Mouse (Mus musculus) kidney, adult 9 months (tissue): ENCODE results near the gene Cd83.

ENCODE experiments used
- DNase-seq: peaks from one replicate; pipeline ENCODE4 v3.0.0; 2022

The Cd83 gene

DNA sequence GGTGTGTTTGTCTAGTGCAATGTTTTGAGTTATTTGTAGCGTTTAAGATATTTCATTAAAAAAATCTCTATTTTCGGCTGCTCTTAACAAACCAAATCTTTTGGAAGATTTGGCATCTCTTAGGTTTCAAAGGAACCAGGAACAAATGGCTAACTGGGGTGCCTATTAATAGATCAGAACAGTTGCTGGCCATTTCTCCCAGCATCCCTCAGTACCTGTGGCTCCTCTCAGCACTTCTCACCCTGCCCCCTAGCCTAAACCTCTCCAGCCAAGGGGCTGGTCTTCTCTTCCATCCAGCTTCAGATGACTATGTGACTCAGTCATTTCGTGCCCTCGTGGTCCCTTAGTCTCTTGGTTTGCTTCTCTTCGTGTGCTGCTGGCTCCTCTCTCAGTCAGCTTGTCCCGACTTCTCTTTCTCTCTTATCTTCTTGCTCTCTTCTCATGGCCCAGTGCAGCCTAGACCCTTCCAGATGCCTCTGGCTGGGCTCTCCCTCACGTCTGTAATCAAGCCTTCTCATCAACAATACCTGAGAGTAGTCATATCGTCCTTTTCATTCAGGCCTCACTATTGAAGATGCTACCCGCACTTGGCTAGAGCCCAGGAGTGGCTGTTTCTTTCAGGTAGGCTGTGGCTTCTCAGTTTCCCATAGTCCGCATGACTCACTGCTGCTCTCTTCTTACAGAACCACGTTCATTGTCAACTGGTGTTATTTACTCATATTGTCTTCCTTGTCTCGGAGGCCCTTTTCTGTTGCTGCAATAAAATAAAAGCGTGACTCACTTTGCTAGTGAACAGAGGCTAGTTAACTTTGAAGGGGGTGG lies 9.8 kb upstream of the Cd83 start:
- no peak for DNase-seq

DNA sequence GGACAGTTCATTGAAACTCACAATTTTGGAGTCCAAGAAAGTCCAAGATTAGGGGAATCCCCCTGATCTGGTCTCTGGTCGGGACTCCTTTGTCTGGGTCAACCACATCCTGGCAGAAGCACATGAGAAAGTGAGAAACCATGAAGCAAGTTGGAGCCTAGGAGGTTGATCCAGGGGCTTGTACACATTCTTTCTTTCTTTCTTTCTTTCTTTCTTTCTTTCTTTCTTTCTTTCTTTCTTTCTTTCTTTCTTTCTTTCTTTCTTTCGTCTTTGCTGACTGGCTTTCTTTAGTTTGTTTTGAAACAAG lies 9.2 kb upstream of the Cd83 start:
- DNase-seq: no peak

DNA sequence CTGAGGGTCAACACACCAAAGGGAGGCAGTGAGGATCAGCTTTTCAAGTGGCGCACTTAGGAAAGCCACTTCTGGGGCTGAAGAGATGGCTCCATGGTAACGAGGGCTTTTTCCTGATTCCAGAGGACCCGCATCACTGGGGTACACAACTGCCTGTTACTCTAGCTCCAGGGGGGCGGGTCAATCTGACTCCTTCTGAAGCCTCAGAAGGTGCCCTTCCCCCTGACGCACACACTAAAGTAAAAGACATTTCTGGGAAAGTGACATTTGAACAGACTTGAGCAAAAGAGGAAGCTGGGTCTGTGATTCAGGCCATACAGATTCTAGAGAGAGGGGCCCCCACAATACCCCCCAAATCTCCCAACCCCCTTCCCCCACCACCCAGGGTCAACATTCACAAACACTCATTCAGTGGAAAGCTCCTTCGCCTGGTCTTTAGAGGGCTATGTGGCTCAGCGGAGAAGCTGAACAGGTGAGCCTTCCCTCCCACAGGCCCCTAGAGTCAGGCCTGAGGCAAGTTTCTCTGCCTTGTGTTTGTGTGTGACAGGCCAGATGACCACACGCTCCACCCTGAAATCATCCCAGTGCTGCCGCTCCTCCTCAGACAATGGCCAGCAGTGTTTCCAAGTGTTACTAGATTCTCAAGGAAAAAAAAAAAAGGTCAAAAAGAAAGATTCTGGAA lies 7.1 kb upstream of the Cd83 start:
- DNase-seq: no peak

DNA sequence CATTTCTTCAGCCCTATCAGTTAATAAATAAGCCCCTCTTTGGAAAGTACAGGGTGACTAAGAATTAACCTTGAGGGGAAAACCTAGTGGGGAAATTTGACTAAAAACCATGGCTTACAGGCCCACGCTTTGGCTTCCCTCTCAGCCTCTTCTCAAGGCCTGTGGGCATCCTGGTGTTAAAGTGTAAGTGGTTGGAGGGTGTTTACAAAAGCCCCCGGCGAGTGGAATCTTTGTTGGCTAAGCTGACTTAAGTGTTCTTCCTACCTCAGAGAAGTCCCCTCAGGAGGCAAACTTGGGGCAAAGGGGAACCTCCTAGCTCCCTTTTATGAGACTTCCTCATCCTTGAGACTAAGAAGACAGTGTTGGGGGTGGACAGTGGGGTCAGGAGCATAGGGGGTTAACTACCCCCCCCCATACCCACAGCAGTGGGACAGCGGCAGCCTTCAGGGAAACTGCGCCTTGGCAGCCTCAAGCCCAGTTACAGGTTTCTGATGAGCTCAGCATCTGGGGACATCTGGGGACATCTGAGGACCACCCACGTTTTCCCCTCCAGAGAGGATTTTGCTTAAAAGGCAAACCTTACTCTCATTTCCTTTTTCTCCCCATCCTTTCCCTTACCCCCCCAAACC lies 6.4 kb upstream of the Cd83 start:
- no peak for DNase-seq

DNA sequence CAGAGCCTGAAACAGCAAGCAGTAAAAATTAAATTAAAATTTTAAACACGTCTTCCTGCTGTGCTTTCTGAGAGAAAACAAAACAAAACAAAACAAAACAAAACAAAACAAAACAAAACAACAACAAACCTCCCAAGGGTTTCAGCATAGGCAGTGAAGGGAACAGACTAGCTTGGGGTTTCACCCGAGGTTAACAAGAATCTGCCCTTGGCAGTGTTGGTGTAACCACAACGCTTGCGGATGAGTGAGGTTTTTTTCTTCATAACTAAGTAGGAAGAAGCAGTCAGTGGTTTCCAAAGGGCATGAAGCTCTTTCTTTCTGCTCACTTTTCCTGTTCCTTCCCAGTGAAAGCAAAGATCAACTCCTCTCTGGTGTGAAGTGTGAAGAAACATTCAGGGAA lies 5.6 kb upstream of the Cd83 start:
- no peak for DNase-seq

DNA sequence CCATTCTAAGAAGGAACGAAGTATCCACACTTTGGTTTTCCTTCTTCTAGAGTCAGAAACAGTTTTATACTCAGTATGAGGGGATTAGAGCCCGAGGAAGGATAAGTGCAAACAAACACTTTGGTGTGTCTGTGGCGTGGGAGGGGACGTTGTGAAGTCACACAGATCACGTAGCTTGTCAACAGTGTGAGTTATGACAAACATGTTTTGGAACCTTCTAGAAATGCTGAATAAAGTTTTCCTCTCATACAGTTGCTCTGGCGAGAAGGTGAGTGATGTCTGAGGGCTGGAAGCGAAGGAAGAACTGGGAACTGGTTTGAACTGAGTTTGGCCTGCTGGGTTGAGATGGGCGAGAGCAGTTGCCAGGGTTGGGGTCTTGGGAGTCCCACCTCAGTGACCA lies 4.5 kb upstream of the Cd83 start:
- DNase-seq: no peak

DNA sequence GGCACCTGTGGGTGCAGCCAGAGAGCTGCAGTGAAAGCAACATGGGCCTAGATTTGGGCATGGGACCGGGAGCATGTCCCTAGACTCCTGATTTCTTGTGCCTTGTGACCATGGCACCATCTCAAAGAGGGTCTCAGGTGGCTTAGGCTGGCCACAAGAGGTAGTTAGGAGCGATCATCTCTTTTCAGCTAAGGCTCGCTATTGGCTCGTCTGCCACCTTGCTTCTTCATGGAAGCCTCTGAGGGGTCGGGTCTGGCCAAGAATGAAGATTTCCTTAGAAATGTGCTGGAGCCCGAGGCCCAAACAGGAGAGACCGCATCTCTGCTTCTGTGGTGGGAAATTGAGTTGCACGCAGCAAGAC lies 1.1 kb downstream of the Cd83 start:
- DNase-seq: no peak

DNA sequence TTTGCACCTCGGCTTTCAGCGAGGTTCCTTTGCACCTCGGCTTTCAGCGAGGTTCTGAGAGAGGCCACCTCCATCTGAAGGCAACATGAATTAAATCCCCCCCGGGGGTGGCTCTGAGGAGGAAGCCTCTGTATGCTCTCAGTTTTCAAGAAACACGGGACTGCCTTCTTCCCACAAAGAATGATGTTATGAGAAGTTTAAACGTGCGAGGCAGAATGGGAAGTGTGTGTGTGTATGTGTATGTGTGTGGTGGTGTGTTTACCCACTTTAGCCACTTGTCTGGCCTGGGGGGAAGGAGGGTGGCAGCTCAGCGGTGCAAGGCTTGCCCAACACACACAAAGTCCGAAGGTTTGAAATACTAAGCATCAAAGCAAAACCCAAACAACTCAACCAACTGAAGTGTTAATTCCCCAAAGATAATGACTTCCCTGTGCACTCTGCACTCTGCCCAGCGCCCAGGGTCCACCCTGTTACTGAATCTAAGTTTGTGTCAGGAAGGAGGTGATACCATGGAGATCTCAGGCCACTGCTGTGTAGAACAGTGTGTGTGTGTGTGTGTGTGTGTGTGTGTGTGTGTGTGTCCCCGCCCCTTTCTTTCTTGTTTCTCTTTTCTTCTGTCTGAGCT lies 1.7 kb downstream of the Cd83 start:
- peak; percentile 68 for DNase-seq

DNA sequence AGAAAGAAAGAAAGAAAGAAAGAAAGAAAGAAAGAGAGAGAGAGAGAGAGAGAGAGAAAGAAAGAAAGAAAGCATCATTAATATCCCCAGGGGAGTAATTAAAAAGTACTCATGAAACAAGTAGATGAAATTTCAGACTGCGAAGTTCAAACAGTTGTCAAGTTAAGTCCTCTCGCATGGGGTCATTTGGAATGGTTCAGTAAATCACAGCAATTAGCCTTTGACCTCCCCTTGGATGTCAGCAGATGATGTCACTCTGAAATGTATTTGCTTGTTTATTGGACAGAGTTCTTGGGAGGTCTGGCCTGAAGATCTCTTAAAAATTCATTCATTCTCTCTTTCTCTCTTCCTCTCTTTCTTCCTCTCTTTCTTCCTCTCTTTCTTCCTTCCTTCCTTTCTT lies 2.7 kb downstream of the Cd83 start:
- peak; percentile 77 for DNase-seq

DNA sequence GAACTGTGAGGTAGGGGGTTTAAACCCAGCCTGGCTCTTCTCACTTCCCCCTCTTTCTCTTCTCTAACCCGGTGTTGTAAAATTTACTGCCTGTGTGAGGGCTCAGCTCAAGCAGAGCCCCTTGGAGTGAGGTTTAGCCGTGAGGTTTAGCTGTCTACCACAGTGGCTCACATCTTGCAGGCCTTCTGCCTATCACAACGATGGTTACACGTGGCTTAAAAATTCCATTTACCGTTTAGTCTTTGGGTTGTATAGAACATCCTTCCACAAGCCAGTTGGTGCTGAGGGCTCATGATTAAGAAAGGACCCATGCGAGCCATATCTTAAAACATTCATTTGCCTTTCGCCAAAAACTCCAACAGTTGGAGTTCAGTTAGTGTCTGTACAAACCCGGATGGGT lies 3.5 kb downstream of the Cd83 start:
- DNase-seq: no peak

DNA sequence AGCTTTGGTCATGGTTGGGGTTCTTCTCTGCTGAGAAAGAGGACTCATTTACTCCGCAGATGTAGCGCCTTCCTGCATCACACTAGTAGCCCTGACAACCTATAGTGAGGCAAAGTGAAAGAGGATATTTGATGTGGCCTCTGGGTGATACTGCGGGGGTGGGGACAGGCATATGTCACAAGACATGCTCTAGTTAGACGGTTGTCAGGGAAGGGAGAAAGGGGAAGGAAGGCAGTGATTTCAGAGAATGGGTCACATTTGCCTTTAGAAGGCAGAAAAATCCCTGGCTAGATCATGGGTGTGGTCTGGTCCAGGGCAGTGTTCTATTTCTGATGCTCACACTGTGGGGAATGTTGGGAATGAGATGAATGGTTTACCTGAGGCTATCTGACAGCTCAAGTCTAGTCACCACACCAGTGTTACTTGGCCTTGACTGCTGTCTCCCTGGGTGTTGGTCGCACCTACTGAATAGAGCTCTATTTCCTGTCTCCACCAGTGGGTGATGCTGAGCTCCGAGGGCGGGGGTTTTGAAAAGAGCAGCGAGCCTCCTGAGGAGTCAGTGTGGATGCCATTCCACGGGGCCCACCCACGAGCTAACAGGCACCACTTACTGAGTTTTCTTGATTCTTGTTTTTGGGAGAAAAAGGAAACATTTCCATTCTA lies 4.5 kb downstream of the Cd83 start:
- no peak for DNase-seq

DNA sequence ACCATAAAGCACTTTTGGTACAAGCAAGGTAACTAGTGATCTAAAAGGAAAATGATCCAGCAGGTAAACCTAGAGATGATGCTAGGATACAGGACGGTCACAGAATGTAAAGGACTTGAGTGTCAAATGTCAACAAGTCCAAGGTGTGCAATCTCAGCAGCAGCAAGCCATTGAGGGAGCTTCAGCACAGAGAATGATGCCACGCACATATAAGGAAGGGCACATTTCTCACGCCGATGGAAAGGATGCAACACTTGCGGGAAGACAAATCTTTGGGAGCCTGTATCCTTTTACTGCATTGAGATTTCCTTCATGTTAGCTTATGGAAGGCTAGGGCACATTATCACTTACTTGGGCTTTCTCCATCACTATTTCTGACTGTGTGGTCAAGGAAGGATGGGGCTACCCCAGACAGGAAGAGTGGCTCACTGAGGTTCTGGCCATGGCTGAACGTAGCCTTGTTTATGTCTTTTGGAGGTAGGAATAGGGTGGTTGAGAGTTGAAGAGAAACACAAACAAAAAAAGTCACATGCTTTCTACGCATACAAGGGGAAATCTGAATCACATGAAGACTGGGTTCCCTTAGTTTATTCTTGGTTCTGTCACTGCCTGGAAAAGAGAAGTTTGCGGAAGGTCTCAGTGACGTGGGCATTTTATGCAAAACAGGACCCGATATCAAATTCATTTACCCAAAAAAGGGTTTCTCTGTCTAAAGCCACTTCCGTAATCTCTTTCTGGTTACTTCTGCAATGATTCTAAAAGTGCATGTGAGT lies 5.8 kb downstream of the Cd83 start:
- DNase-seq: no peak

DNA sequence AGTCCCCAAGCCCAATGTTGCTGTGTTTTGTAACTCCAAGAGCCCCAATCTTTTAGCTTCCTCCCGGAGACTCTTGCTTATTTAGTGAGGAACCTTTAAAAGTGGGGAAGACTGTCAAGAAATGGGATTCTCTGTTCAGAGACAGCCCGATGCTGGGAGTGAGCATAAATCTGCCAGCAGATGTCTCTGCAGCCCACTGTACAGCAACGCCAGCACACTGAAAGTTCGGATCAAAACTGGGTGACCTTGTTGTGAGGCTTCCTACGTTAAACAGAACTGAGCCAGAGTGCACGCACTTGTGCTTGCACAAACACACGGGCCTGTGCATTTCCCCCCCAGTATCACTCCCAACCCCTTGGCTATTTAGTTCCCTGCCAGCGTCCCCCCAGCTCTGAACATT lies 10.8 kb downstream of the Cd83 start:
- DNase-seq: peak; percentile 55

DNA sequence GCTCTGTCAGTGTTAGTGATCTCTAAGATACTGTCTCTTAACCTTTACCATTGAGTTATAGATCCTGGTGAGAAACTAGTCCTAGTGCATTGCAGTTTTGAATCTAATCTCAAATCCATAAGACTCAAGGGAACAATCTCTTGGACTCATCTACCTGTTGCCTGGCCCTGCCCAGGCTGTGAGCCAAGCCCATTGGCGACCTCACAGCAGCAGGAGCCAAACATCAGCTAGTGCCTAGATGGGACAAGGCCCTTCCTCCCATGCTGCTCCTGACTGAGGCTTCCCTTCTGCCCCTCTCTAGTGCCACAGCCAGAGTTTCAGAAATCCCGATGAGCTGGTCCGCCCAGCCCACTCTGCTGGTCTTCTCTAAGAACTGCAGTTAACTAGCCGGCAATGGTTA lies 14.1 kb downstream of the Cd83 start:
- no peak for DNase-seq

DNA sequence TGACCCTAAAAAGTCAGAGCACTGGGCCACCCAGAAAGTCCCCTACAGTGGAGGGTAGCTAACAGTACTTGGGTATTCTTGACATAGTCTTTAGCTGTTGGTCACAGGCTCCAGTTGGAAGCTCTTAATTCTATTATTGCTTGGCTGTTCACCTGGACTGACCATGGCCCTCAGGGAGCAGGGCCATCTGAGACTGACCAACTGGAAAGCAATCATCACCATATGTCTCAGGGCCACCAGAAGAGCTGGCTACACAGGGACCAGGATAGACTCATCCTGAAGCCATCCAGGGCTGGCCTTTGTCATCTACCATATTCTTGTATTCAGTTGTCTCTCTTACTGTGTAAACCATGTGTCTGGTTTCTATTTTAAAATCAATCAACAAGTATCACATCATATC lies 15.6 kb downstream of the Cd83 start:
- DNase-seq: no peak

DNA sequence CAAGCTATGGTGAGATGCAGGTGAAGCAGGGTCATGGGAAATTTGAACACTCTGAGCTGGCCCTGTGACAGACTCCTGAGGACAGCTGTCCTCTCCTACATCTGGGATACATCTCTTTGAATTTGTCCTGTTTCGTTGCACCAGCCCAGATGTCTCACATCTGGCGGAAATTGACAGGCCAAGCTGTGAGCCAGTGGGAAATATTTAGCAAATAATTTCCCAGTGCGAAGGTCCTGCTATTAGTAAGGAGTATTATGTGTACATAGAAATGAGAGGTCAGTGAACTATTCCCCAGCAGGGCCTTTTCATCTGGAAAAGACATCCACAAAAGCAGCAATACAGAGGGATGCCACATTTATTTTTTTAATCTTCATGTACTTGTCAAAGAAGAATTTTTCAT lies 17.4 kb downstream of the Cd83 start:
- DNase-seq: no peak

DNA sequence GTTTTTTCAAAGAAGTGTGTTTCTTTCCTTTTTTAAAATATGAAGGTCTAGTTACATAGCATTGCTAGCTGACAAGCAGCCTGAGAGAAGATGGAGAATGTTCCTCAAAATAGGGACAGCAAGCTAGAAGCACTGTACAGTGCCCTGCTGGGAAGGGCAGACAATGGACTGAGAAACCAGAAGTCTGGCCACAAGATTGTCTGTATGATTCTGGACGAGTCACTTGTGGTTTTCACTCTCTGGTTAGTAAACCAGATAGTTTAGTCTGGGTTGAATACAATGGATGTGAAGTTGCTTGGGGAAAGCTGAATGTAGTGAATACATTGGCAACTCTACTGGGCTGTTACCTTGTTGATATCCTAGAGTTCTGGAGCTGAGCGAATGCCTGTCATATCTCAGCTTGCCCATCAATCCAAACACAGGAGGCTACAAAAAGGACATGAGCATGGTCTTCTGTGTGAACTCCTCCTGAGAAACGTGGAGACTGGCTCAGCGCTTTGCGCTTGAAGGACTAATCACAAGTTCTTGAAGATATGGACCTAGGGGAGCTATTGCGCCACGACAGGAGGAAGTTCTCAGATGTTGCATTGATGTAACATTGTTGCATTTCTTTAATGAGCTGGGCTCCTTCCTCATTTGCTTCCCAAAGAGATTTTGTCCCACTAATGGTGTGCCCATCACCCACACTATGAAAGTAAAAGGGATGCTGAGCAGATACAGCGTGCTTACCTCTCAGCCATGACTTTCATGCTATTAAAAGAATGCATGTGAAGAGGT lies 18.0 kb downstream of the Cd83 start:
- DNase-seq: no peak

DNA sequence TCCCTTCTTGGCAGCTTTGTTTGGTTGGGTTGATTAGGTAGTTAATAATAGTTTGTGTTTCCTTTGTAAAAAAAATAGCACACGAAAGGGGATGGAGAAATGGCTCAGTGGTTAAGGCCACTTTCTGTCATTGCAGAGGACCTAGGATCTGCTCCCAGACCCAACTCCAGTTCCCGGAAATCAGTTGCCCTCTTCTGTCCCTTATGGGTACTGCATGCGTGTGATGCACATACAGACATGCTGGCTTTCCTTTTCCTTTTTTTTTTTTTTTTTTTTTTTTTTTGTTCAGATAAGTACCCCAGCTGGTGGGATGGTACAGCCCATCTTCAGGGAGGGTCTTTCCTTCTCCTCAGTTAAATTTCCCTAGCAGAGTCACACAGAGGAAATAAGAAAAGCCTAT lies 20.1 kb downstream of the Cd83 start:
- DNase-seq: no peak

DNA sequence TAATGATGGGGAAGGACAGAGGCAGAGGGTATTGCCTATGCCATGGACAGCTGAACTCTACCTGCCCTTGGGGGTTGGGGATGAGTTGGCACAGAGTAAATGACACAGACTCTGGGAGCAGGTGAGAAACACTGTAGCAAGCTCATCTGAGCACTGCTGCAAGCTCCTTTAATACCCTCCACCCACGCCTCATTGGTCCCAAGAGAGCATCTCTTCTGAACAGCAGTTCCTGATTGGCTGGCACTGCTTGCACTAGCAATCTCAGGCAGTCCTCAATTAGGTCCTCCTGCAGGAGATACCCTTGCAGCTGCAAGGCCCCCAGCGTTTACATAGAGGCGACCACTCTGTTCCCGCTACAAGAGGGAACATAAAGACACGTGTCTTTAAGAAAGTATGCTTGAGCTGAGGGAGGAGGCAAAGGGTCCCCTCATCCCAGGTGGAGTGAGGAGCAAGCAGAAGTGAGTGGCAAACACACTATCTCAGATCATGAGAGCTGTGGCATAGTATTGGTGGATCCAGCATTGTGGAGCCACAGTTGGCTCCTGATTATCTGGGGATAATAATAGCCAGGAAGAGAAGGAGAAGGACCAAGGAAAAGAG lies 20.7 kb downstream of the Cd83 start:
- DNase-seq: no peak

DNA sequence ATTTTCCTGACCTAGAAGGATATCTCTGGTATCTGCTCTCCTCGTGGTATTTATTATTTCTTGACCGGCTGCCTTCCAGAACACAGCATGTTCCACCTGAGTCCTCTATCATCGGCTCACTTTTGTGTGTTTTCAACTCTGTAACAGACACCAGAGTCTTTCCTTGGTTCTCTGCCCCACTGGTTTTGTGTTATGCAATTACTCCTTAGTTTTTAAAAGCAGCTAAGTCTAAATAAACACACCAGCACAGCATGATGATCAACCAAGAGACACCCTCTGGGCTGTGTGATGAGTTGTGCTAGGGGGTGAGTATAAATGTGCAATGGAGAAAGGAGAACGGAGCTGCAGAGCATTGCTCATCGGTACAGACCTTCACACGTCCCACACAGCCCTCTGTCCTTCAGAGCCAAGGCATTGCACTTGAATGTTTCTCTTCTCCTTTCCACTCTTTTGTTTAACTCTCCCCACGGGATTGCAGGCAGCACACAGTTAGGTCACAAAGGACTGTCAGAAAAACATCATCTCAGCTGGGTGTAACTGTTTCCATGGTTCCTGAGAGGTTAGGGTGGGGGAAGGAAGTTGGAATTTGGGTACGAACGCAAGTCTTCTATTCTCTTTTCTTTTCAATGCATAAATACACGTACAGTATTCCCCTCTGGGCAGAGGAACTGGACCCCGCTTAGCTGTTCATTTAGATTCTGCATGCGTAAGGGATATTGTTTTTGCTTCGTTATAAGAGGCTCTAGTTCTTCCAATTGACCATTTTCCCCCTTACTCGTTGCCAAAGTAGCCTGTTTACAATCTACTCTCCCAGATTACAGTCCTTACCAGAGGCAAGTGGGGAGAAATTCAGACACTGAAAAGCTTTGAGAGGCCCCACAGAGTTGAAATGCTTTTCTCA lies 22.0 kb downstream of the Cd83 start:
- DNase-seq: no peak
